Mouse (Mus musculus): Measurements from ENCODE around the gene Ssh3. TPM values are rescaled to one million over a fixed set of nuclear protein-coding genes. Genes with fewer than 3 reads are reported as not detected.
A peak's percentile ranks its signal among the peaks of the same experiment; 100 is the strongest.

Ssh3 gene
- polyA plus RNA-seq, 1 experiment from 2014 or later: 29.4 TPM

GRCm38 (mm10) chr19:4211891-4212588 is 56.9 kb downstream of the Ssh3 start:
- H3K9me3 ChIP-seq: no peaks in the 10 kb centered on the region
- no peak overlapping the region for H3K9ac ChIP-seq
- no peaks in the 10 kb centered on the region for H3K36me3 ChIP-seq
- peak overlapping the region; percentile 61 for H3K27ac ChIP-seq
- WGBS: 34% methylated on average over 4 of the region's 4 CpGs
- peaks cover 49% of the 10 kb centered on the region for H3K4me1 ChIP-seq
- H3K27me3 ChIP-seq: no peaks in the 10 kb centered on the region
- ATAC-seq (ENCODE audit: insufficient number of reproducible peaks, low FRiP score, low TSS enrichment, low read depth): no peak
- no peak overlapping the region for H3K4me3 ChIP-seq
- no peak overlapping the region for H3K4me2 ChIP-seq

Small RNA genes within 50 kb of the gene (microRNA-seq; reads per million reads assigned to microRNA genes)
- gene Gm26115: not detected
- gene Mir6985: 0.61 reads per million

Other genes with a start within 250 kb of the Ssh3 start
- 488 and 537 TPM in 2 replicates for gene Gstp1, start 231.2 kb downstream of the Ssh3 start, polyA plus RNA-seq (2015; fragmentation: Nextera tagmentation; extraction: Ambion mirVana)
- gene Gstp2, start 223.2 kb downstream of the Ssh3 start, polyA plus RNA-seq (2015; fragmentation: Nextera tagmentation; extraction: Ambion mirVana): 1.4 and 2.3 TPM in 2 replicates
- 0.46 and 0.65 TPM in 2 replicates for gene Gstp3, start 209.6 kb downstream of the Ssh3 start, polyA plus RNA-seq (2015; fragmentation: Nextera tagmentation; extraction: Ambion mirVana)
- not detected in 2 replicates for gene Cabp2, start 187.6 kb downstream of the Ssh3 start, polyA plus RNA-seq (2015; fragmentation: Nextera tagmentation; extraction: Ambion mirVana)
- 82.7 and 85.6 TPM in 2 replicates for gene Cdk2ap2, start 172.0 kb downstream of the Ssh3 start, polyA plus RNA-seq (2015; fragmentation: Nextera tagmentation; extraction: Ambion mirVana)
- gene Pitpnm1, start 169.2 kb downstream of the Ssh3 start, polyA plus RNA-seq (2015; fragmentation: Nextera tagmentation; extraction: Ambion mirVana): 5.6 and 6.2 TPM in 2 replicates
- gene Aip, start 143.3 kb downstream of the Ssh3 start, polyA plus RNA-seq (2015; fragmentation: Nextera tagmentation; extraction: Ambion mirVana): 95.5 and 97.7 TPM in 2 replicates
- gene Gpr152, start 129.4 kb downstream of the Ssh3 start, polyA plus RNA-seq (2015; fragmentation: Nextera tagmentation; extraction: Ambion mirVana): not detected in 2 replicates
- gene Cabp4, start 125.1 kb downstream of the Ssh3 start, polyA plus RNA-seq (2015; fragmentation: Nextera tagmentation; extraction: Ambion mirVana): 0.05 and 0.06 TPM in 2 replicates
- gene Coro1b, start 120.6 kb downstream of the Ssh3 start, polyA plus RNA-seq (2015; fragmentation: Nextera tagmentation; extraction: Ambion mirVana): 169 and 170 TPM in 2 replicates
- 7.4 and 9.5 TPM in 2 replicates for gene Ptprcap, start 115.6 kb downstream of the Ssh3 start, polyA plus RNA-seq (2015; fragmentation: Nextera tagmentation; extraction: Ambion mirVana)
- 68.8 and 79.3 TPM in 2 replicates for gene Rps6kb2, start 105.8 kb downstream of the Ssh3 start, polyA plus RNA-seq (2015; fragmentation: Nextera tagmentation; extraction: Ambion mirVana)
- gene Carns1, start 93.7 kb downstream of the Ssh3 start, polyA plus RNA-seq (2015; fragmentation: Nextera tagmentation; extraction: Ambion mirVana): 1.8 and 2.7 TPM in 2 replicates
- 3.9 and 4.5 TPM in 2 replicates for gene Tbc1d10c, start 77.9 kb downstream of the Ssh3 start, polyA plus RNA-seq (2015; fragmentation: Nextera tagmentation; extraction: Ambion mirVana)
- gene Ppp1ca, start 77.1 kb downstream of the Ssh3 start, polyA plus RNA-seq (2015; fragmentation: Nextera tagmentation; extraction: Ambion mirVana): 759 and 834 TPM in 2 replicates
- 31.6 and 33.5 TPM in 2 replicates for gene Rad9a, start 67.5 kb downstream of the Ssh3 start, polyA plus RNA-seq (2015; fragmentation: Nextera tagmentation; extraction: Ambion mirVana)
- gene Clcf1, start 54.9 kb downstream of the Ssh3 start, polyA plus RNA-seq (2015; fragmentation: Nextera tagmentation; extraction: Ambion mirVana): 8.1 and 8.4 TPM in 2 replicates
- gene AC109138.7, start 54.8 kb downstream of the Ssh3 start, polyA plus RNA-seq (2015; fragmentation: Nextera tagmentation; extraction: Ambion mirVana): not detected in 2 replicates
- 27.7 and 35.9 TPM in 2 replicates for gene Pold4, start 37.3 kb downstream of the Ssh3 start, polyA plus RNA-seq (2015; fragmentation: Nextera tagmentation; extraction: Ambion mirVana)
- 11.8 TPM in 2 replicates for gene Ankrd13d, start 14.0 kb upstream of the Ssh3 start, polyA plus RNA-seq (2015; fragmentation: Nextera tagmentation; extraction: Ambion mirVana)
- 18.5 and 20.5 TPM in 2 replicates for gene Grk2, start 37.0 kb upstream of the Ssh3 start, polyA plus RNA-seq (2015; fragmentation: Nextera tagmentation; extraction: Ambion mirVana)
- 40.9 and 41.2 TPM in 2 replicates for gene Kdm2a, start 129.1 kb upstream of the Ssh3 start, polyA plus RNA-seq (2015; fragmentation: Nextera tagmentation; extraction: Ambion mirVana)
- 45.2 and 53.6 TPM in 2 replicates for gene Rhod, start 170.3 kb upstream of the Ssh3 start, polyA plus RNA-seq (2015; fragmentation: Nextera tagmentation; extraction: Ambion mirVana)
- 0.55 and 0.76 TPM in 2 replicates for gene Syt12, start 208.3 kb upstream of the Ssh3 start, polyA plus RNA-seq (2015; fragmentation: Nextera tagmentation; extraction: Ambion mirVana)
- not detected in 2 replicates for gene 2010003K11Rik, start 229.4 kb upstream of the Ssh3 start, polyA plus RNA-seq (2015; fragmentation: Nextera tagmentation; extraction: Ambion mirVana)
- gene Pcx, start 241.3 kb upstream of the Ssh3 start, polyA plus RNA-seq (2015; fragmentation: Nextera tagmentation; extraction: Ambion mirVana): 16.2 and 16.5 TPM in 2 replicates